Mouse (Mus musculus) cerebellum, adult 2 months (tissue): ENCODE data around the gene Olfr639. TPM values are rescaled to one million over a fixed set of nuclear protein-coding genes. Genes with fewer than 3 reads are reported as not detected.

Source experiments
- DNase-seq, 2 experiments: peaks; one replicate each; pipeline ENCODE4 v3.0.0; 2021
- H3K27ac ChIP-seq: fragments of 200-500 bp; 2 replicates; pipeline ENCODE4 v1.5.1; 2012; ENCODE audit warnings: low read length, control low read depth, inconsistent platforms; ENCODE audit not compliant: insufficient read depth
- H3K27me3 ChIP-seq: fragments of 200-500 bp; 2 replicates; pipeline ENCODE4 v1.6.1; 2012; ENCODE audit warnings: inconsistent platforms, mild to moderate bottlenecking, low read length, moderate library complexity; ENCODE audit not compliant: control insufficient read depth, insufficient read depth
- H3K4me1 ChIP-seq: fragments of 200-500 bp; 2 replicates; pipeline ENCODE4 v1.6.1; 2011; ENCODE audit warnings: low read length; ENCODE audit not compliant: control insufficient read depth, insufficient read depth
- H3K4me3 ChIP-seq: fragments of 200-500 bp; replicated peaks from 2 replicates; pipeline ENCODE3; 2011; ENCODE audit warnings: mild to moderate bottlenecking, low read depth, low read length, control low read depth; ENCODE audit not compliant: insufficient read depth
- CTCF ChIP-seq: fragments of 200-500 bp; IDR thresholded peaks from 2 replicates; pipeline ENCODE4 v1.5.1; 2011; ENCODE audit warnings: low read depth, mild to moderate bottlenecking, control low read depth, low read length, moderate library complexity, borderline replicate concordance; ENCODE audit not compliant: insufficient read depth
- POLR2A ChIP-seq: fragments of 200-500 bp; IDR thresholded peaks from 2 replicates; pipeline ENCODE4 v1.6.1; 2011; ENCODE audit warnings: low read length, control low read depth, borderline replicate concordance; ENCODE audit not compliant: insufficient read depth
- WGBS: fragments of 180-500 bp; shearing (Covaris S2); methylation state at CpG from one replicate; pipeline ENCODE4 v1.1.7; 2018; 5-methylcytosine and 5-hydroxymethylcytosine counted together
- polyA plus RNA-seq: library from polyadenylated mRNA; depleted of rRNA; stranded (reverse); fragments of >200 nt; gene quantifications from 2 replicates; pipeline ENCODE4 v1.2.3, GENCODE M21; 2012; rRNA removed

Olfr639 gene
- 0.02 TPM in 1 of 2 replicates, not detected in the other for polyA plus RNA-seq

- no peak for DNase-seq
- Histone ChIP-seq H3K4me1 (no peaks in the 10 kb centered on the region), H3K4me3 (no peak within 1 kb of the TSS), H3K27me3 (no peaks in the 10 kb centered on the region), H3K27ac (no peak within 1 kb of the TSS)
- TF ChIP-seq POLR2A (no peak), CTCF (no peak)
Measured at GRCm38 (mm10) chr7:104017203-104017602, at the start of gene Olfr639. Gene Olfr639 (minus strand): TSS chr7:104017303.

- WGBS: 36% methylated on average over 2 of the region's 2 CpGs
- no peak for TF ChIP-seq CTCF
- TF ChIP-seq POLR2A: no peak
Measured at GRCm38 (mm10) chr7:104061345-104061744, 44.2 kb upstream of the Olfr639 start, which contains the start of gene 4930516K23Rik. Gene 4930516K23Rik (minus strand): TSS chr7:104061445.

DNA sequence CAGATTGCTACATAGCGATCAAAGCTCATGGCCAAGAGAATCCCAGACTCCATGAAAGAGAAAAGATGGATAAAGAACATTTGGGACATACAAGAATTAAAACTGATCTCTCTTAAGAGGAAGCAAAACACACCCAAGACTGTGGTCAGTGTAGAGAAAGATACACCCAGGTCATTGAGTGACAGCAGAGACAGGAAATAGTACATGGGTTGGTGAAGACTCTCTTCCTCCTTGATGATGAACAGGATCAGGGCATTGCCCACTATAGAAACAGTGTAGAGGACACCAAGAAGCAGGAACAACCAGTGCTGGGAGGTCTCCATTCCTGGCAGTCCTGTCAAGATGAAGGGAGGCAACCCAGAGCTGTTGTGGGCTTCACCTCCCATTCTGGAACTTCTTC lies 42.1 kb upstream of the Olfr639 start:
- H3K27me3 ChIP-seq: no peaks in the 10 kb centered on the region
- H3K4me1 ChIP-seq: no peaks in the 10 kb centered on the region
- H3K27ac ChIP-seq: no peak overlapping the region
- 85% methylated on average over 1 of the region's 1 CpGs for WGBS
- DNase-seq: no peak
- H3K4me3 ChIP-seq: no peak overlapping the region
- TF ChIP-seq CTCF (no peak), POLR2A (no peak)

More at GRCm38 (mm10) chr7:104061345-104061744, 44.2 kb upstream of the Olfr639 start, which contains the start of gene 4930516K23Rik:
- Histone ChIP-seq H3K4me3 (no peak within 1 kb of the TSS), H3K27ac (no peak within 1 kb of the TSS), H3K27me3 (no peaks in the 10 kb centered on the region), H3K4me1 (no peaks in the 10 kb centered on the region)
- no peak for DNase-seq

DNA sequence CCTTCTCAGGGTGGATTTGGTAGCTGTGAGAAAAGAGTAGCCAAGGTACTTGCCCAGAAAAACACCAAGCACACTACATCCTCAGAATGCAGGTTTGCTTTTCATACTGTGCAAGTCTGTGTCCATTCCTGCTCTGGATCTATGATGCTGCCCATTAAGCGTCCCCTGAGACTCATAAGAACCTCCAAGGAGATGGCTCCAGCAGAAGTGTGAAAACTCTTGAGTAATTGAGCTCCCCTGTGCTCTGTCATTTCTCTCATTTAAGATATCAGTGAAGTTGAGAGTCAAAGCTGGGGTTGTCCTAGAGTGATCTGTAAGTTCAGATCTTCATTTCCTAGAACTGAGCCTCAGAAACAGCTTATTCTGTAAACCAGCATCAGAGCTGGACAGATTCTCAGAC lies 35.5 kb upstream of the Olfr639 start, which contains the start of gene Olfr642:
Gene Olfr642 (minus strand): TSS at position 101 of the 400 bp plus-strand sequence.
- Histone ChIP-seq H3K4me1 (no peaks in the 10 kb centered on the region), H3K4me3 (no peak within 1 kb of the TSS), H3K27me3 (no peaks in the 10 kb centered on the region), H3K27ac (no peak within 1 kb of the TSS)
- TF ChIP-seq CTCF (no peak), POLR2A (no peak)
- DNase-seq: no peak
- 41% methylated on average over 1 of the region's 1 CpGs for WGBS

- WGBS: 86% methylated on average over 4 of the region's 4 CpGs
- no peak overlapping the region for H3K4me3 ChIP-seq
- DNase-seq: no peak
- H3K27me3 ChIP-seq: no peaks in the 10 kb centered on the region
- TF ChIP-seq POLR2A: no peak
- H3K4me1 ChIP-seq: no peaks in the 10 kb centered on the region
- H3K27ac ChIP-seq: no peak overlapping the region
Measured at GRCm38 (mm10) chr7:104050745-104051144, 33.6 kb upstream of the Olfr639 start.

DNA sequence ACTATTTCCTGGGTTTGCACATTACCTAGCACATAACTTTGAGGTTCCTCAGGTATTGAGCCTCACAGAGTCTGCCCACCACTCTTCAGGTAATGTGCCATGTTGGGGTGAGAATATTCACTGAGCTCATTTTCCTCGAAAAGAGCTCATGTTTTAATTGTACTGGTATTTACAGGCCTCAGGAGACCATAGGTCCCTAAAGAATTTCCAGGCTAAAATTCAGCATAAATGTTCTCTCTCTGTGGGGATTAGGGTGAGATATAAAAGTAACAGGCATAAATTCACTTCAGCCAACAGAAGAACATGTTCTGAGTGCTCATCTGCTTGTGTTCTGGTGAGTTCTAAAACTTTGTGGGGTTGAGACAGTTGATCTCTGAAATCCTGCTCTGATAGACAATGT lies 18.0 kb upstream of the Olfr639 start, which contains the start of gene Olfr641:
Gene Olfr641 (plus strand): TSS at position 301 of the 400 bp plus-strand sequence.
- TF ChIP-seq CTCF (no peak), POLR2A (no peak)
- 57% methylated on average over 1 of the region's 1 CpGs for WGBS
- Histone ChIP-seq H3K27ac (no peak within 1 kb of the TSS), H3K4me1 (no peaks in the 10 kb centered on the region), H3K4me3 (no peak within 1 kb of the TSS), H3K27me3 (no peaks in the 10 kb centered on the region)
- no peak for DNase-seq

GRCm38 (mm10) chr7:104026978-104027377 lies 9.9 kb upstream of the Olfr639 start:
- DNase-seq: no peak
- no peaks in the 10 kb centered on the region for H3K4me1 ChIP-seq
- no peaks in the 10 kb centered on the region for H3K27me3 ChIP-seq
- WGBS: 68% methylated on average over 3 of the region's 3 CpGs
- H3K4me3 ChIP-seq: no peak overlapping the region
- no peak overlapping the region for H3K27ac ChIP-seq
- TF ChIP-seq POLR2A (no peak), CTCF (no peak)

DNA sequence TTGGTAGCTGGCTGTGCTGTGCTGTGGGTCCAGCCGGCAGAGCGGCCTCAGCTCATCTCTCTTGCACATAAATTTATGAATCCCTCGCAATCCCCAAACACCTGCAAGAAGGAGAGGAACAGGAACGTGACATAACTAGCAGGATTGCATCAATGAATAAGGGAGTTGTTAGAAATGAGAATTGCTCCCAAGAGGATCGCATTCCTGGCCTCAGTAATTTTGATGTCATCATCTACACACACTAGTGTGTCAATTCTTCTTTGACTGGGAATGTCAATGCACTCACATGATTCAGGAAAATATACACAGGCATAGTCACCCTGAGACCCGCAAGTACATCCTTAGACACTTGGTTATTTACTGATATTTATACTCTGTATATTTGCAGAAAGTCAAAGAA lies 8.4 kb upstream of the Olfr639 start, which contains the start of gene Olfr640:
Gene Olfr640 (minus strand): TSS at position 101 of the 400 bp plus-strand sequence.
- Histone ChIP-seq H3K27ac (no peak within 1 kb of the TSS), H3K27me3 (no peaks in the 10 kb centered on the region), H3K4me1 (no peaks in the 10 kb centered on the region), H3K4me3 (no peak within 1 kb of the TSS)
- no peak for DNase-seq
- WGBS: 74% methylated on average over 6 of the region's 6 CpGs
- TF ChIP-seq CTCF: no peak
